Mouse (Mus musculus) MEL (cell line): ENCODE measurements around the gene Msantd2. TPM values are rescaled to one million over a fixed set of nuclear protein-coding genes. Genes with fewer than 3 reads are reported as not detected.

ENCODE experiments used
- DNase-seq: peaks from one replicate; pipeline ENCODE4 v3.0.0; 2011; ENCODE audit warnings: low read depth, low spot score
- H3K27ac ChIP-seq: 2 replicates; pipeline ENCODE4 v1.5.1; 2012; ENCODE audit warnings: low read depth, mild to moderate bottlenecking, control low read depth, low read length, moderate library complexity; ENCODE audit not compliant: control insufficient read depth
- H3K27me3 ChIP-seq, 2 experiments: fragments of 150-350 bp in 1 of 2; sonication (generic) in 1 of 2; 2 replicates each; pipeline ENCODE4 v1.6.1; 2012; ENCODE audit warnings: low read length in 2 of 2, mild to moderate bottlenecking in 2 of 2, improper control_type of control experiment in 1 of 2, moderate library complexity in 1 of 2; ENCODE audit not compliant: insufficient read depth in 2 of 2, control insufficient read depth in 1 of 2
- H3K36me3 ChIP-seq, 2 experiments: 2 replicates each; pipeline ENCODE4 v1.6.1; 2012 to 2014; ENCODE audit warnings: low read length in 2 of 2, improper control_type of control experiment in 1 of 2, inconsistent platforms in 1 of 2, mild to moderate bottlenecking in 1 of 2; ENCODE audit not compliant: insufficient read depth in 2 of 2, control insufficient read depth in 1 of 2
- H3K4me1 ChIP-seq, 2 experiments: fragments of 150-350 bp in 1 of 2; sonication (generic) in 1 of 2; 2 replicates each; pipeline ENCODE4 v1.6.1; 2012; ENCODE audit warnings: low read length in 2 of 2, improper control_type of control experiment in 1 of 2, mild to moderate bottlenecking in 1 of 2; ENCODE audit not compliant: insufficient read depth in 2 of 2, control insufficient read depth in 1 of 2
- H3K4me3 ChIP-seq, 2 experiments: fragments of 150-350 bp in 1 of 2; sonication (generic) in 1 of 2; 2 replicates each; pipeline ENCODE4 v1.5.1; 2012; ENCODE audit warnings: low read depth in 2 of 2, low read length in 2 of 2, mild to moderate bottlenecking in 2 of 2, moderate library complexity in 2 of 2, control low read depth in 1 of 2, improper control_type of control experiment in 1 of 2; ENCODE audit not compliant: control insufficient read depth in 1 of 2, insufficient read depth in 1 of 2
- H3K79me2 ChIP-seq: 2 replicates; pipeline ENCODE4 v1.6.1; 2012; ENCODE audit warnings: mild to moderate bottlenecking, low read length, moderate library complexity; ENCODE audit not compliant: control insufficient read depth, poor library complexity, insufficient read depth
- H3K9ac ChIP-seq: 2 replicates; pipeline ENCODE4 v1.6.1; 2012; ENCODE audit warnings: low read depth, mild to moderate bottlenecking, control low read depth, low read length, moderate library complexity; ENCODE audit not compliant: control insufficient read depth, poor library complexity, severe bottlenecking
- H3K9me3 ChIP-seq: fragments of 150-350 bp; sonication (generic); replicated peaks from 2 replicates; pipeline ENCODE4 v1.6.1; 2012; ENCODE audit warnings: mild to moderate bottlenecking, low read length, improper control_type of control experiment, moderate library complexity; ENCODE audit not compliant: insufficient read depth
- BHLHE40 ChIP-seq: IDR thresholded peaks from 2 replicates; pipeline ENCODE4 v1.6.1; 2012; ENCODE audit warnings: low read depth, mild to moderate bottlenecking, inconsistent platforms, low read length, improper control_type of control experiment, borderline replicate concordance
- CHD1 ChIP-seq: IDR thresholded peaks from 2 replicates; pipeline ENCODE4 v1.6.1; 2012; ENCODE audit warnings: low read depth, mild to moderate bottlenecking, inconsistent platforms, low read length, improper control_type of control experiment
- CTCF ChIP-seq, 3 experiments: IDR thresholded peaks in 2 of 3; conservative IDR thresholded peaks in 1 of 3; 2 replicates each; pipeline ENCODE4 v1.5.1; 2011 to 2012; ENCODE audit warnings: low read length in 3 of 3, low read depth in 2 of 3, mild to moderate bottlenecking in 2 of 3, improper control_type of control experiment in 1 of 3, inconsistent platforms in 1 of 3, mixed read lengths in 1 of 3, moderate library complexity in 1 of 3; ENCODE audit not compliant: control insufficient read depth in 1 of 3, insufficient read depth in 1 of 3, poor library complexity in 1 of 3, severe bottlenecking in 1 of 3
- E2F4 ChIP-seq: IDR thresholded peaks from 2 replicates; pipeline ENCODE4 v1.6.1; 2011; ENCODE audit warnings: low read depth, low read length, improper control_type of control experiment, borderline replicate concordance
- EP300 ChIP-seq, 2 experiments: IDR thresholded peaks; 2 replicates each; pipeline ENCODE4 v1.6.1; 2011; ENCODE audit warnings: improper control_type of control experiment in 2 of 2, low read length in 2 of 2, low read depth in 1 of 2, mild to moderate bottlenecking in 1 of 2
- HCFC1 ChIP-seq: IDR thresholded peaks from 2 replicates; pipeline ENCODE4 v1.6.1; 2012; ENCODE audit warnings: low read depth, mild to moderate bottlenecking, inconsistent platforms, low read length, improper control_type of control experiment, moderate library complexity
- JUND ChIP-seq: IDR thresholded peaks from 2 replicates; pipeline ENCODE4 v1.6.1; 2011; ENCODE audit warnings: low read depth, mild to moderate bottlenecking, improper control_type of control experiment, low read length
- KAT2A ChIP-seq: conservative IDR thresholded peaks from 2 replicates; pipeline ENCODE4 v1.6.1; 2012; ENCODE audit warnings: low read depth, low read length, improper control_type of control experiment, inconsistent platforms
- MAFK ChIP-seq: IDR thresholded peaks from 2 replicates; pipeline ENCODE4 v1.6.1; 2011; ENCODE audit warnings: low read depth, mild to moderate bottlenecking, low read length, improper control_type of control experiment, borderline replicate concordance
- MAX ChIP-seq: IDR thresholded peaks from 2 replicates; pipeline ENCODE4 v1.6.1; 2011; ENCODE audit warnings: low read length, improper control_type of control experiment
- MAZ ChIP-seq: IDR thresholded peaks from 2 replicates; pipeline ENCODE4 v1.6.1; 2012; ENCODE audit warnings: low read depth, mild to moderate bottlenecking, inconsistent platforms, low read length, improper control_type of control experiment
- MEF2A ChIP-seq: IDR thresholded peaks from 2 replicates; pipeline ENCODE4 v1.6.1; 2014; ENCODE audit warnings: low read depth, mild to moderate bottlenecking, inconsistent platforms, low read length, improper control_type of control experiment; ENCODE audit not compliant: poor library complexity, insufficient replicate concordance, severe bottlenecking; ENCODE audit errors: extremely low read depth
- MYC ChIP-seq: IDR thresholded peaks from 2 replicates; pipeline ENCODE4 v1.6.1; 2011; ENCODE audit warnings: low read depth, mild to moderate bottlenecking, low read length, improper control_type of control experiment, moderate library complexity
- NELFE ChIP-seq: IDR thresholded peaks from 2 replicates; pipeline ENCODE4 v1.6.1; 2011; ENCODE audit warnings: low read depth, low read length, improper control_type of control experiment
- NRF1 ChIP-seq: IDR thresholded peaks from 2 replicates; pipeline ENCODE4 v1.6.1; 2014; ENCODE audit warnings: low read depth, mild to moderate bottlenecking, inconsistent platforms, low read length, improper control_type of control experiment, moderate library complexity; ENCODE audit not compliant: poor library complexity, insufficient read depth, severe bottlenecking
- POLR2A ChIP-seq, 2 experiments: IDR thresholded peaks; 2 replicates each; pipeline ENCODE4 v1.6.1; 2011 to 2012; ENCODE audit warnings: low read length in 2 of 2, mild to moderate bottlenecking in 2 of 2, control low read depth in 1 of 2, improper control_type of control experiment in 1 of 2, low read depth in 1 of 2, moderate library complexity in 1 of 2; ENCODE audit not compliant: control insufficient read depth in 1 of 2, insufficient read depth in 1 of 2, poor library complexity in 1 of 2
- RCOR1 ChIP-seq: IDR thresholded peaks from 2 replicates; pipeline ENCODE4 v1.6.1; 2012; ENCODE audit warnings: low read depth, mild to moderate bottlenecking, inconsistent platforms, low read length, improper control_type of control experiment
- SIN3A ChIP-seq: IDR thresholded peaks from 2 replicates; pipeline ENCODE4 v1.6.1; 2012; ENCODE audit warnings: low read length, improper control_type of control experiment, inconsistent platforms
- SMC3 ChIP-seq: IDR thresholded peaks from 2 replicates; pipeline ENCODE4 v1.6.1; 2011; ENCODE audit warnings: low read depth, low read length, improper control_type of control experiment
- TBP ChIP-seq: IDR thresholded peaks from 2 replicates; pipeline ENCODE4 v1.8.0; 2011; ENCODE audit warnings: low read depth, low read length, improper control_type of control experiment
- UBTF ChIP-seq: IDR thresholded peaks from 2 replicates; pipeline ENCODE4 v1.6.1; 2012; ENCODE audit warnings: low read depth, mild to moderate bottlenecking, inconsistent platforms, low read length, improper control_type of control experiment, moderate library complexity, borderline replicate concordance; ENCODE audit not compliant: insufficient read depth
- USF1 ChIP-seq: IDR thresholded peaks from 2 replicates; pipeline ENCODE4 v1.6.1; 2014; ENCODE audit warnings: low read depth, mild to moderate bottlenecking, inconsistent platforms, low read length, improper control_type of control experiment, moderate library complexity
- ZC3H11A ChIP-seq: IDR thresholded peaks from 2 replicates; pipeline ENCODE4 v1.6.1; 2012; ENCODE audit warnings: low read depth, mild to moderate bottlenecking, inconsistent platforms, low read length, improper control_type of control experiment
- ZKSCAN1 ChIP-seq: IDR thresholded peaks from 2 replicates; pipeline ENCODE4 v1.6.1; 2012; ENCODE audit warnings: low read depth, mild to moderate bottlenecking, inconsistent platforms, low read length, improper control_type of control experiment, moderate library complexity
- polyA plus RNA-seq, 2 experiments: library from polyadenylated mRNA; stranded (reverse) in 1 of 2; unstranded in 1 of 2; fragments of >175 nt in 1 of 2; fragments of >200 nt in 1 of 2; gene quantifications; 2 replicates each; pipeline versions ENCODE4 v1.2.1 to v1.2.4; 2012; ENCODE audit warnings: low replicate concordance in 2 of 2, low read depth in 1 of 2; ENCODE audit not compliant: insufficient read length in 2 of 2, insufficient read depth in 1 of 2, missing spikeins in 1 of 2
- total RNA-seq: library from RNA; depleted of rRNA; stranded (reverse); fragments of 300-350 nt; gene quantifications from 2 replicates; pipeline ENCODE4 v1.2.3, GENCODE M21; 2012

Msantd2 gene
- total and polyA plus RNA-seq, 3 experiments, result 15.5 to 26.2 TPM; not detected in 1

DNA sequence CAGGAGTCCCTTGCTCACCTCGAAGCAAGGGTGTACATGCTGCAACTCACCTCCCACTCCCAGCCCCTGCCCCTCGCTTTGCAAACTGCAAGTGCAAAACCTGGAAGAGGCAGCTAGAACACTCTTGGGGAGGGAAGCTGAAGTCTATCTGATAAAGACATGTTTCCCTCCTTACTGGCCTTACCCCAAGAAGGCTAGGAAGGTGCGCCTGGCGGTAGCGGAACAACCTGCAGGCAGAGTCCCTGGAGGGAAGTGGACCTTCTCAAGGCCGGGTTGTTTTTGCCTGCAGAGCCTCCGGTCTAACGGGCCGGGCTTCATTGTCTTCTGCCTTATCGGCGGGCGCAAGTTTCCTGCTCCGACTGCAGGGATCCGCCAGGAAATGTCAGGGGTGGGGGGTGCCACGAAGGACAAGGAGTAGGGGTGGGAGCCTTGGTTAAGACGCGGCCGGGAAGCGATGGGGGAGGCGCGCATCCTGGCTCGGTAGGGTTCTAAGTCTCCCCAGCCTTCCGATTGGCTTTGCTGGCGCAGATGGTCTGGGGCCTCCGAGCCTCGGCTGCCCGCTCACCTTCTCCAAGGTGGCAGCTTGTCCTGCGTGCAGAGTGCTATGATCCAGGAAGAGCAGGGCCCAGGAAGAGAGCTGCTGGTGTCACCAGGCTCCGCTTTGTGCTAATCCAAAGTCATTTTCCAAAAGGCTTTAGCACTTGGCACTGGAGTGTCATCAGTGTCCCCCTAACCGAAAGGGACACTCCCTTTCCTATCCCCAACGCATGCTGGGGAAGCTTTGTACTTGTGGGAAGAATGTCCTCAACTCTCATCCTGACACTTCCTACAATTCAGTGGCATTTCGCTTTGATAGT, 41.1 kb downstream of the Msantd2 start:
- Histone ChIP-seq H3K27ac (no peak overlapping the region), H3K79me2 (no peaks in the 10 kb centered on the region), H3K4me3 (peak overlapping the region; percentile 40 to 56), H3K4me1 (peaks cover 0 to 13% of the 10 kb centered on the region in 2 experiments; a peak in 2 of 4 replicates), H3K36me3 (no peaks in the 10 kb centered on the region; a peak in 1 of 4 replicates), H3K9me3 (no peaks in the 10 kb centered on the region), H3K27me3 (no peaks in the 10 kb centered on the region), H3K9ac (peak overlapping the region; percentile 55)
- TF ChIP-seq NRF1 (no peak), SIN3A (peak; percentile 51; the same call in 1 of the 2 replicates), ZC3H11A (no peak), JUND (no peak), E2F4 (no peak), CTCF (IDR thresholded peaks at IDR 0.05 in 2 of 3, conservative IDR thresholded peaks at IDR 0.05 in 1 of 3; ENCODE audit: control insufficient read depth in 1 of 3, insufficient read depth in 1 of 3, low read depth in 2 of 3, low read length in 3 of 3, poor library complexity in 1 of 3, severe bottlenecking in 1 of 3) (peak; percentile 17 to 60 (median 31); a peak in 4 of 6 replicates), HCFC1 (no peak), RCOR1 (0 out of 2 replicates have a peak, but pooled peaks have one; percentile 13), MAZ (no peak), POLR2A (IDR thresholded peaks at IDR 0.05; ENCODE audit: control insufficient read depth in 1 of 2, insufficient read depth in 1 of 2, low read depth in 1 of 2, low read length in 2 of 2, poor library complexity in 1 of 2) (no peak), EP300 (IDR thresholded peaks at IDR 0.05; ENCODE audit: low read depth in 1 of 2, low read length in 2 of 2) (0 out of 4 replicates have a peak, but pooled peaks of 1 of the 2 experiments have one; percentile 14), CHD1 (no peak), NELFE (no peak), ZKSCAN1 (no peak), SMC3 (peak; percentile 17; the same call in 1 of the 2 replicates), MEF2A (no peak), BHLHE40 (no peak), MAX (no peak), USF1 (no peak), MYC (no peak), UBTF (peak; percentile 59; the same call in 1 of the 2 replicates), MAFK (no peak), KAT2A (no peak), TBP (peak; percentile 27; the same call in 1 of the 2 replicates)
- peak; percentile 81 for DNase-seq
